Mouse (Mus musculus) forebrain, embryonic 16.5 days (tissue): ENCODE results near the gene Mcrip1. TPM values are rescaled to one million over a fixed set of nuclear protein-coding genes. Genes with fewer than 3 reads are reported as not detected.
A peak's percentile ranks its signal among the peaks of the same experiment; 100 is the strongest.
"Not testable (repeated sequence)": the region's sequence is repeated elsewhere in the genome, so short reads cannot be mapped to it uniquely, and the experiment has no call there.

ENCODE experiments used
- ATAC-seq: fragments of 200-750 bp; cut with Nextera tagmentation; 2 replicates; pipeline ENCODE4 v1.8.0; 2017; ENCODE audit warnings: mild to moderate bottlenecking, moderate library complexity
- H3K27ac ChIP-seq: fragments of 300-500 bp; sonication (generic); 2 replicates; pipeline ENCODE4 v1.5.1; 2014; ENCODE audit warnings: low read length, control low read depth
- H3K27me3 ChIP-seq: fragments of 300-500 bp; sonication (generic); replicated peaks from 2 replicates; pipeline ENCODE4 v1.6.1; 2014; ENCODE audit warnings: low read length; ENCODE audit not compliant: control insufficient read depth, insufficient read depth
- H3K36me3 ChIP-seq: fragments of 300-500 bp; sonication (generic); 2 replicates; pipeline ENCODE4 v1.6.1; 2014; ENCODE audit not compliant: control insufficient read depth, insufficient read depth
- H3K4me1 ChIP-seq: fragments of 300-500 bp; sonication (generic); replicated peaks from 2 replicates; pipeline ENCODE4 v1.6.1; 2014; ENCODE audit warnings: low read length; ENCODE audit not compliant: control insufficient read depth, insufficient read depth
- H3K4me2 ChIP-seq: fragments of 300-500 bp; sonication (generic); 2 replicates; pipeline ENCODE4 v1.6.1; 2014; ENCODE audit warnings: mild to moderate bottlenecking, low read length, control low read depth
- H3K4me3 ChIP-seq: fragments of 300-500 bp; sonication (generic); replicated peaks from 2 replicates; pipeline ENCODE4 v1.5.1; 2014; ENCODE audit warnings: mild to moderate bottlenecking, low read length, control low read depth
- H3K9ac ChIP-seq: fragments of 300-500 bp; sonication (generic); replicated peaks from 2 replicates; pipeline ENCODE4 v1.6.1; 2014; ENCODE audit warnings: low read depth, low read length, control low read depth
- H3K9me3 ChIP-seq: fragments of 300-500 bp; sonication (generic); 2 replicates; pipeline ENCODE4 v1.6.1; 2016; ENCODE audit warnings: low read length; ENCODE audit not compliant: control insufficient read depth
- WGBS: fragments of 180-500 bp; shearing (Covaris S2); extraction: QIAGEN DNeasy Blood & Tissue Kit; methylation state at CpG from one replicate; pipeline ENCODE4 v1.1.7; 2014; 5-methylcytosine and 5-hydroxymethylcytosine counted together
- polyA plus RNA-seq: library from polyadenylated mRNA; unstranded; fragments of >200 nt; fragmentation: Nextera tagmentation; extraction: Ambion mirVana; gene quantifications from 2 replicates; pipeline ENCODE4 v1.2.1, GENCODE M21; 2015

The Mcrip1 gene
- polyA plus RNA-seq, 1 experiment from 2014 or later = 241 TPM

- H3K27ac ChIP-seq = no peak overlapping the region
- H3K9me3 ChIP-seq = no peaks in the 10 kb centered on the region
- H3K27me3 ChIP-seq = no peaks in the 10 kb centered on the region
- peaks cover 52% of the 10 kb centered on the region for H3K36me3 ChIP-seq
- WGBS = 88% methylated on average over 9 of the region's 9 CpGs
- no peak overlapping the region for H3K4me3 ChIP-seq
- ATAC-seq = no peak
- no peaks in the 10 kb centered on the region for H3K4me1 ChIP-seq
- H3K9ac ChIP-seq = no peak overlapping the region
- no peak overlapping the region for H3K4me2 ChIP-seq
These were observed 15.6 kb upstream of the Mcrip1 start for GRCm38 (mm10) chr11:120565114-120565513.

GRCm38 (mm10) chr11:120562949-120563348 lies 13.4 kb upstream of the Mcrip1 start:
- ATAC-seq = no peak
- Histone ChIP-seq H3K36me3 (peaks cover 50% of the 10 kb centered on the region), H3K4me3 (no peak overlapping the region), H3K4me2 (no peak overlapping the region), H3K9me3 (no peaks in the 10 kb centered on the region), H3K4me1 (no peaks in the 10 kb centered on the region), H3K27ac (no peak overlapping the region), H3K9ac (no peak overlapping the region), H3K27me3 (no peaks in the 10 kb centered on the region)
- WGBS = 97% methylated on average over 13 of the region's 13 CpGs

GRCm38 (mm10) chr11:120560952-120561728 lies 11.6 kb upstream of the Mcrip1 start:
- ATAC-seq = no peak
- Histone ChIP-seq H3K9ac (no peak overlapping the region), H3K27me3 (no peaks in the 10 kb centered on the region), H3K4me3 (no peak overlapping the region), H3K27ac (no peak overlapping the region), H3K4me1 (no peaks in the 10 kb centered on the region), H3K36me3 (peaks cover 46% of the 10 kb centered on the region), H3K9me3 (no peaks in the 10 kb centered on the region), H3K4me2 (no peak overlapping the region)
- 95% methylated on average over 13 of the region's 13 CpGs for WGBS

- H3K27ac ChIP-seq, H3K9me3 ChIP-seq, H3K4me3 ChIP-seq, H3K27me3 ChIP-seq, ATAC-seq, H3K4me1 ChIP-seq, H3K4me2 ChIP-seq, H3K9ac ChIP-seq: not testable (repeated sequence)
- peaks cover 36% of the 10 kb centered on the region for H3K36me3 ChIP-seq
- WGBS = 88% methylated on average over 6 of the region's 6 CpGs
These were observed 9.3 kb upstream of the Mcrip1 start for GRCm38 (mm10) chr11:120558843-120559242.

GRCm38 (mm10) chr11:120555260-120555659 lies 5.7 kb upstream of the Mcrip1 start:
- H3K4me3 ChIP-seq = no peak overlapping the region
- H3K9ac ChIP-seq = no peak overlapping the region
- WGBS = 89% methylated on average over 2 of the region's 2 CpGs
- no peaks in the 10 kb centered on the region for H3K27me3 ChIP-seq
- H3K36me3 ChIP-seq = peaks cover 4% of the 10 kb centered on the region
- peaks cover 3% of the 10 kb centered on the region for H3K4me1 ChIP-seq
- H3K4me2 ChIP-seq = no peak overlapping the region
- no peak overlapping the region for H3K27ac ChIP-seq
- H3K9me3 ChIP-seq = no peaks in the 10 kb centered on the region
- ATAC-seq = no peak

- Histone ChIP-seq H3K4me1 (peaks cover 7% of the 10 kb centered on the region), H3K27me3 (no peaks in the 10 kb centered on the region), H3K4me2 (no peak overlapping the region), H3K36me3 (peaks cover 4% of the 10 kb centered on the region; the same call in 1 of the 2 replicates), H3K9me3 (no peaks in the 10 kb centered on the region), H3K9ac (no peak overlapping the region), H3K4me3 (no peak overlapping the region), H3K27ac (no peak overlapping the region)
- no peak for ATAC-seq
- 79% methylated on average over 7 of the region's 7 CpGs for WGBS
These were observed 5.3 kb upstream of the Mcrip1 start for GRCm38 (mm10) chr11:120554834-120555233.

GRCm38 (mm10) chr11:120552736-120553135 lies 3.2 kb upstream of the Mcrip1 start:
- Histone ChIP-seq H3K4me3 (no peak overlapping the region), H3K27me3 (no peaks in the 10 kb centered on the region), H3K36me3 (no peaks in the 10 kb centered on the region), H3K4me1 (peaks cover 20% of the 10 kb centered on the region), H3K9ac (no peak overlapping the region), H3K9me3 (no peaks in the 10 kb centered on the region), H3K4me2 (no peak overlapping the region), H3K27ac (no peak overlapping the region)
- no peak for ATAC-seq
- 63% methylated on average over 5 of the region's 5 CpGs for WGBS

GRCm38 (mm10) chr11:120550810-120551440 lies 1.4 kb upstream of the Mcrip1 start, which contains the start of gene Ppp1r27:
Gene Ppp1r27 (minus strand): TSS chr11:120551132.
- no peak within 1 kb of the TSS for H3K27ac ChIP-seq
- H3K4me2 ChIP-seq = peak within 1 kb of the TSS; percentile 78
- no peaks in the 10 kb centered on the region for H3K36me3 ChIP-seq
- H3K4me3 ChIP-seq = peak within 1 kb of the TSS; percentile 72
- peaks cover 23% of the 10 kb centered on the region for H3K4me1 ChIP-seq
- H3K9me3 ChIP-seq = no peaks in the 10 kb centered on the region
- no peaks in the 10 kb centered on the region for H3K27me3 ChIP-seq
- ATAC-seq = no peak
- 94% methylated on average over 28 of the region's 28 CpGs for WGBS
- H3K9ac ChIP-seq = peak within 1 kb of the TSS; percentile 86

- H3K27me3 ChIP-seq = no peaks in the 10 kb centered on the region
- H3K27ac ChIP-seq = 0 out of 2 replicates have a peak overlapping the region, but pooled peaks have one; percentile 8
- WGBS = 72% methylated on average over 11 of the region's 11 CpGs
- ATAC-seq = peak; percentile 38
- peak overlapping the region; percentile 86 for H3K9ac ChIP-seq
- no peaks in the 10 kb centered on the region for H3K9me3 ChIP-seq
- H3K4me3 ChIP-seq = peak overlapping the region; percentile 72
- H3K4me1 ChIP-seq = peaks cover 23% of the 10 kb centered on the region
- no peaks in the 10 kb centered on the region for H3K36me3 ChIP-seq
- peak overlapping the region; percentile 78 for H3K4me2 ChIP-seq
These were observed 671 bp upstream of the Mcrip1 start for GRCm38 (mm10) chr11:120549986-120550809.
